Mouse (Mus musculus): ENCODE results near the gene Gatb. TPM values are rescaled to one million over a fixed set of nuclear protein-coding genes. Genes with fewer than 3 reads are reported as not detected.

Gene Gatb
- polyA plus RNA-seq, 1 experiment from 2014 or later, result 27.7 TPM

DNA sequence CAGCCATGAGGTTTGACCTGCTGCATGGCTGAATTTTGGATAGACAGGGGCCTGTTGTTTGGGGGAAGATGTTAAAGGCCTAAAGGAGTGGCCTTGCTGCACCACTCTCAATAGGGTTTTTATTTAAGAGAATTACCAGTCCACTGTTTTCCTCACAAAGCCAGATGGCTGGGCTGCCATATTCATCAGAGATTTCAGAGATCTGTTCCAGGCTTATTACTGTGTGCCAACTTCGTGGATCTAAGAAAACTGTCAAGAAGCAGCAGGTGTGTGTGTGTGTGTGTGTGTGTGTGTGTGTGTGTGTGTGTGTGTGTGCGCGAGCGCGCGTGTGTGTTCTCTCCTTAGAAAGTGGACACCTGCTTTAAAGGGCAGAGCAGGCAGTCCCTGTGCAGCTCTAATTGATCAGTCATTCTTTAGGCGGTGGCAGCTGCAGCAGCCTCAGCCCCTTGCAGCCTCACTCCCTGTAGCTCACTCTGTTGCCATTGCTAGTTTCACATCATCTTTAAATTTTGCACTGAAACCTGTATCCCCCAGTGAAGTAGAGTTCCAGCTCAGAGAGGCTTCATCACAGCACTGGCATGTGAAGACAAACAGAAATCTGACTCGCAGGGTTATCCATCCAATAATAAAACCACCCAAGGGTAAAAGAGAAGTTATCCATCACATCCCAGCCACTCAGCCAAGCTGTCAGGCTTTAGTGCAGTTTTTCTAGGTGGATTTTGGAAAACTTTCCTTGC is 60.6 kb downstream of the Gatb start:
- H3K36me3 ChIP-seq (ENCODE audit: control insufficient read depth, insufficient read depth, low read length), result no peaks in the 10 kb centered on the region
- DNase-seq (ENCODE audit: low spot score) (no peak), ATAC-seq (ENCODE audit: insufficient number of reproducible peaks, low FRiP score, low TSS enrichment, low read depth) (no peak)
- no peak overlapping the region for H3K4me2 ChIP-seq (ENCODE audit: low read depth, severe bottlenecking)
- no peak overlapping the region for H3K27ac ChIP-seq (replicated peaks; ENCODE audit: low read depth, low read length)
- H3K9ac ChIP-seq (ENCODE audit: low read length), result no peak overlapping the region
- H3K9me3 ChIP-seq (ENCODE audit: control insufficient read depth, low read length), result no peaks in the 10 kb centered on the region
- no peaks in the 10 kb centered on the region for H3K27me3 ChIP-seq (ENCODE audit: control insufficient read depth, insufficient read depth, low read length)
- WGBS, result 84% methylated on average over 8 of the region's 8 CpGs
- H3K4me1 ChIP-seq (ENCODE audit: control insufficient read depth, insufficient read depth, low read length), result no peaks in the 10 kb centered on the region
- no peak overlapping the region for H3K4me3 ChIP-seq (ENCODE audit: low read depth, low read length)

DNA sequence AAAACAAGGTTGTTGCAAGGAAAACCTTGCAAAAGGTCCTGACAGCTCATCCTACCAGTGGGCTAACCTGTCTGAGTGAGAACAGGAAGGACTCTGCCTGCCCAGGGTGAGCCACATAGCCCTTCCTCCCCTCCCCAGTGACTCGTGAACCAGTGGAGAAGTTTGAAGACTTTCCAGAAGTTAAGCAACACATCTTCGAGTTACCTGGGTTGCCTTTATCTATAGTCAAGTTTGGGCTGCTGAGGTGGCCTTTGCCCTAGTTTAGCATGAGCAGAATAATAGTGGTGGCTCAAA is 61.2 kb downstream of the Gatb start:
- H3K4me3 ChIP-seq (ENCODE audit: low read depth, low read length), result no peak overlapping the region
- H3K4me2 ChIP-seq (ENCODE audit: low read depth, severe bottlenecking), result no peak overlapping the region
- 77% methylated on average over 2 of the region's 2 CpGs for WGBS
- no peak overlapping the region for H3K9ac ChIP-seq (ENCODE audit: low read length)
- H3K9me3 ChIP-seq (ENCODE audit: control insufficient read depth, low read length), result no peaks in the 10 kb centered on the region
- ATAC-seq (ENCODE audit: insufficient number of reproducible peaks, low FRiP score, low TSS enrichment, low read depth) (no peak), DNase-seq (ENCODE audit: low spot score) (no peak)
- H3K36me3 ChIP-seq (ENCODE audit: control insufficient read depth, insufficient read depth, low read length), result no peaks in the 10 kb centered on the region
- H3K4me1 ChIP-seq (ENCODE audit: control insufficient read depth, insufficient read depth, low read length), result no peaks in the 10 kb centered on the region
- no peak overlapping the region for H3K27ac ChIP-seq (replicated peaks; ENCODE audit: low read depth, low read length)
- H3K27me3 ChIP-seq (ENCODE audit: control insufficient read depth, insufficient read depth, low read length), result no peaks in the 10 kb centered on the region

- Histone ChIP-seq H3K9ac (ENCODE audit: low read length) (no peak overlapping the region), H3K27ac (replicated peaks; ENCODE audit: low read depth, low read length) (no peak overlapping the region), H3K4me1 (ENCODE audit: control insufficient read depth, insufficient read depth, low read length) (no peaks in the 10 kb centered on the region), H3K36me3 (ENCODE audit: control insufficient read depth, insufficient read depth, low read length) (no peaks in the 10 kb centered on the region), H3K27me3 (ENCODE audit: control insufficient read depth, insufficient read depth, low read length) (no peaks in the 10 kb centered on the region), H3K4me2 (ENCODE audit: low read depth, severe bottlenecking) (no peak overlapping the region), H3K4me3 (ENCODE audit: low read depth, low read length) (no peak overlapping the region), H3K9me3 (ENCODE audit: control insufficient read depth, low read length) (no peaks in the 10 kb centered on the region)
- ATAC-seq (ENCODE audit: insufficient number of reproducible peaks, low FRiP score, low TSS enrichment, low read depth), result no peak
- WGBS, result 95% methylated on average over 2 of the region's 2 CpGs
- DNase-seq (ENCODE audit: low spot score), result no peak
These were observed 61.7 kb downstream of the Gatb start for GRCm38 (mm10) chr3:85635591-85635990.

- 91% methylated on average over 5 of the region's 5 CpGs for WGBS
- H3K9ac ChIP-seq (ENCODE audit: low read length), result no peak overlapping the region
- DNase-seq (ENCODE audit: low spot score) (no peak), ATAC-seq (ENCODE audit: insufficient number of reproducible peaks, low FRiP score, low TSS enrichment, low read depth) (no peak)
- H3K27ac ChIP-seq (replicated peaks; ENCODE audit: low read depth, low read length), result no peak overlapping the region
- no peak overlapping the region for H3K4me3 ChIP-seq (ENCODE audit: low read depth, low read length)
- no peaks in the 10 kb centered on the region for H3K4me1 ChIP-seq (ENCODE audit: control insufficient read depth, insufficient read depth, low read length)
- H3K36me3 ChIP-seq (ENCODE audit: control insufficient read depth, insufficient read depth, low read length), result no peaks in the 10 kb centered on the region
- no peaks in the 10 kb centered on the region for H3K27me3 ChIP-seq (ENCODE audit: control insufficient read depth, insufficient read depth, low read length)
- H3K9me3 ChIP-seq (ENCODE audit: control insufficient read depth, low read length), result no peaks in the 10 kb centered on the region
- H3K4me2 ChIP-seq (ENCODE audit: low read depth, severe bottlenecking), result no peak overlapping the region
These were observed 63.0 kb downstream of the Gatb start for GRCm38 (mm10) chr3:85636716-85637447.

DNA sequence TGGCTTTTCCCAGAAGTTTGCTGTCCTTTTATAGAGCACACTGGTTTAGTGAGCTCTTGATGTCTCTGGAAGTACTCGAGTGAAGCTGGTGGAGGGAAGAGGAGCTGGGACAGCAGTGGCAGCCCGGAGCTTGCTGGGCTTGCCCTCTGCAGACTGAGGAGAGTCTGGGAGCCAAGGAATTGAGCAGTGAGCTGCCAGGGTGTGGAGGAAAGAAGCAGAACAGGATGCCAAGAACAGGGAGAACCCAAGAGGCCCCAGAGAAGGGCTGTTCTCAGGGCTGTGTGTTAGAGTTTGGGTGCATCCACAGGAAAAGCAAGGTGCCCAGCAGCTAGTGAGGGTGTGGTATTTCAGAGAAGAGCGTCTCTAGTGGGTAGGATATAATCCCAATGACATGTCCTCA is 67.8 kb downstream of the Gatb start:
- H3K27ac ChIP-seq (replicated peaks; ENCODE audit: low read depth, low read length), result no peak overlapping the region
- no peaks in the 10 kb centered on the region for H3K4me1 ChIP-seq (ENCODE audit: control insufficient read depth, insufficient read depth, low read length)
- DNase-seq (ENCODE audit: low spot score) (no peak), ATAC-seq (ENCODE audit: insufficient number of reproducible peaks, low FRiP score, low TSS enrichment, low read depth) (no peak)
- H3K9me3 ChIP-seq (ENCODE audit: control insufficient read depth, low read length), result no peaks in the 10 kb centered on the region
- H3K36me3 ChIP-seq (ENCODE audit: control insufficient read depth, insufficient read depth, low read length), result no peaks in the 10 kb centered on the region
- H3K27me3 ChIP-seq (ENCODE audit: control insufficient read depth, insufficient read depth, low read length), result no peaks in the 10 kb centered on the region
- no peak overlapping the region for H3K4me2 ChIP-seq (ENCODE audit: low read depth, severe bottlenecking)
- no peak overlapping the region for H3K9ac ChIP-seq (ENCODE audit: low read length)
- WGBS, result 86% methylated on average over 3 of the region's 3 CpGs
- H3K4me3 ChIP-seq (ENCODE audit: low read depth, low read length), result no peak overlapping the region

- no peak for DNase-seq (ENCODE audit: low spot score)
- Histone ChIP-seq H3K36me3 (ENCODE audit: control insufficient read depth, insufficient read depth, low read length) (no peaks in the 10 kb centered on the region), H3K4me3 (ENCODE audit: low read depth, low read length) (no peak overlapping the region), H3K27ac (replicated peaks; ENCODE audit: low read depth, low read length) (no peak overlapping the region), H3K9me3 (ENCODE audit: control insufficient read depth, low read length) (no peaks in the 10 kb centered on the region), H3K4me2 (ENCODE audit: low read depth, severe bottlenecking) (no peak overlapping the region), H3K4me1 (ENCODE audit: control insufficient read depth, insufficient read depth, low read length) (no peaks in the 10 kb centered on the region), H3K27me3 (ENCODE audit: control insufficient read depth, insufficient read depth, low read length) (no peaks in the 10 kb centered on the region), H3K9ac (ENCODE audit: low read length) (no peak overlapping the region)
- 90% methylated on average over 3 of the region's 3 CpGs for WGBS
- no peak for ATAC-seq (ENCODE audit: insufficient number of reproducible peaks, low FRiP score, low TSS enrichment, low read depth)
These were observed 70.9 kb downstream of the Gatb start for GRCm38 (mm10) chr3:85644814-85645213.

GRCm38 (mm10) chr3:85645517-85646004 is 71.6 kb downstream of the Gatb start:
- no peak for ATAC-seq (ENCODE audit: insufficient number of reproducible peaks, low FRiP score, low TSS enrichment, low read depth)

DNA sequence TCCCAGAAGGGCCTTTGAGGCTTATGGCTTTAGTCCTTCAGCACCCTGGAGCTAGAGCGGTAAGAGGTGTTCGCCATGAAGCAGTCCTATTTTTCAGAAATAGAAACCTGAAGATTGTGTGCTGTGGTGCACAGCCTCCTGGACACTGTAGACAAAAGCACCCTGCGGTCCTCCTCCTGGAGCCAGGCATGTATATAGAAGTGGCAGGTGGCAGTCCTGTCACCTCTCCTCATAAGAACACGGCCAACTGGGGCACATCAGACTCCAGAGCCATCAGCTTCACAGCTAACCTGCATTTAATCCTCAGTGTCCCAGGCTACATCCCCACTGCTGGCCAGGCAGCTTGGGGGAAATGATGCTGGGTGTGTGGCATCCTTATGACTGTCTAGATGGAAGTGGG is 75.3 kb downstream of the Gatb start:
- ATAC-seq (ENCODE audit: insufficient number of reproducible peaks, low FRiP score, low TSS enrichment, low read depth), result no peak
- 94% methylated on average over 4 of the region's 4 CpGs for WGBS

More at GRCm38 (mm10) chr3:85645517-85646004, 71.6 kb downstream of the Gatb start:
- H3K9ac ChIP-seq (ENCODE audit: low read length), result no peak overlapping the region
- no peak for DNase-seq (ENCODE audit: low spot score)
- H3K36me3 ChIP-seq (ENCODE audit: control insufficient read depth, insufficient read depth, low read length), result no peaks in the 10 kb centered on the region
- no peak overlapping the region for H3K4me3 ChIP-seq (ENCODE audit: low read depth, low read length)
- no peak overlapping the region for H3K4me2 ChIP-seq (ENCODE audit: low read depth, severe bottlenecking)
- H3K27ac ChIP-seq (replicated peaks; ENCODE audit: low read depth, low read length), result no peak overlapping the region
- no peaks in the 10 kb centered on the region for H3K4me1 ChIP-seq (ENCODE audit: control insufficient read depth, insufficient read depth, low read length)
- no peaks in the 10 kb centered on the region for H3K27me3 ChIP-seq (ENCODE audit: control insufficient read depth, insufficient read depth, low read length)
- 95% methylated on average over 7 of the region's 7 CpGs for WGBS
- no peaks in the 10 kb centered on the region for H3K9me3 ChIP-seq (ENCODE audit: control insufficient read depth, low read length)

More for the DNA sequence above, 75.3 kb downstream of the Gatb start:
- no peaks in the 10 kb centered on the region for H3K4me1 ChIP-seq (ENCODE audit: control insufficient read depth, insufficient read depth, low read length)
- H3K9me3 ChIP-seq (ENCODE audit: control insufficient read depth, low read length), result no peaks in the 10 kb centered on the region
- no peak overlapping the region for H3K4me3 ChIP-seq (ENCODE audit: low read depth, low read length)
- no peaks in the 10 kb centered on the region for H3K27me3 ChIP-seq (ENCODE audit: control insufficient read depth, insufficient read depth, low read length)
- no peaks in the 10 kb centered on the region for H3K36me3 ChIP-seq (ENCODE audit: control insufficient read depth, insufficient read depth, low read length)
- no peak overlapping the region for H3K9ac ChIP-seq (ENCODE audit: low read length)
- no peak for DNase-seq (ENCODE audit: low spot score)
- no peak overlapping the region for H3K27ac ChIP-seq (replicated peaks; ENCODE audit: low read depth, low read length)
- no peak overlapping the region for H3K4me2 ChIP-seq (ENCODE audit: low read depth, severe bottlenecking)
